Mouse (Mus musculus): ENCODE data around the gene Cd37.
"Not testable (repeated sequence)": the region's sequence is repeated elsewhere in the genome, so short reads cannot be mapped to it uniquely, and the experiment has no call there.

The Cd37 gene

DNA sequence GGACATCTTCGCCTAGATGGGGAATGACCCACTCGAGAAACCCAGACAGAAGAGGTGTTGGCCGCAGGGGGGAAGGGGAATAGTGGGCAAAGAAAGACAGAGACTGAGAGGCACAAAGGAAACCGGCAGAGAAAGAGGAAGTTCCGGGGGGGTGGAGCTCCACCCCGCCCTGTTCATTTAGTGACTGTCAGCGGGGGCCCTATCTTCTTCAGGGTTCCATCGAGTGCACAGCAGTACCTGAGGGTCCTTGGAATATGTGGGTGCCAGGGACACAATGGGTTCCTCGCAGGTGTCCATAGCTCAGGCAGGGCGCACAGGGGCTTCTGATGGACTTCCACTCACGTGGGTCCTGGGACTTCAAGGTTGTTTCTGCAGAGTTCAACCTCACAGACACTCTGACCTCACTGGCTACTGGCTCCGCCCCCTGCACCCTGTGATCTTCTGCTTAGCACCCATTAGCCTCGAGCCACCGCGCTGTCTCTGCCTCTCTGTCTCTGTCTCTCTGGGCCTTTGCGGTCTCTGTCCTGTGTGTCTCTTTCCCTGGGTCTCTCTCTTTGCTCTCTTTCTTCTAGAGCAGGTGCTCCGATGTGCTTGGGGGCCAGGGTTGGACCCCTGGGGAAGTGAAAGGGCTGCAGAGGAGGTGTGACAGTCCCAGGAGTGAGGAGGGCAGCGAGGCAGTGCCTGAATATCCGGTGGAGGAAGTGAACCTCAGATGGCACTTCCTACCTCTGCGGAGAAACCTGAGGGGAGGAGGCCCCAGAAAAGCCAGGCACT lies at the start of gene Cd37:
TSS of gene Cd37 (minus strand) at position 393 of the 774 bp plus-strand sequence.
- no peak for DNase-seq (ENCODE audit: low spot score)

GRCm38 (mm10) chr7:45286486-45286885 lies 47.6 kb upstream of the Cd37 start:
- no peak for DNase-seq (ENCODE audit: low spot score)

DNA sequence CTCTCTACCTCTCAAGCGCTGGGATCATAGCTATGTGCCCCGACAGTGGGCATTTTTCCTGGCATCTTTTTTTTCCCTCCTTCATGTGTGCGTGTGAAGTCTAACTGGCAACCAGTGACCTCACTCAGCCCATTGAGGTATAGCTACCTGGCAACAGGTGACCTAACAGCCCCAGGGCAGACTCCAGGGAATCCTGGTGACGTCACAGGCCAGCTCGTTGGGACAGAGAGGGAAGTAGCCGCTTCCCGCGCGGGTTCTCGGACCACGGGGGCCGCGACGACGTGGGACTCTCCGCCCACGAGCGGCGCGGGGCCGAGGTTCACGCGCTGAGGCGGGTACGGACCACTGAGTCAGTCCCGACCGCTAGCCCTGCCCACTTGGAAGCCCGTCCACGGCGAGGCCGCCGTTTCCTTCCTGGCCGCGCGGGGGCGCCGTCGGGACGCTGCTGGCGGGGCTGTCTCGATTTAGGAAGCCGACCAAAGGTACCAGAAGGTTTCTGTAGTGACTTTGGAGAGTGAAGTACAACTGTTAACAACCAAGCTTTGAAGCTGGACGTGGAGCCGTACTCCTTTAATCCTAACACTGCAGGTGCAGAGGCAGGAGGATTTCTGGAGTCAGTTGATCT lies 38.3 kb upstream of the Cd37 start, which contains the start of gene Slc6a21:
TSS of gene Slc6a21 (plus strand) at position 378 of the 625 bp plus-strand sequence.
- DNase-seq (ENCODE audit: low spot score), result no peak

- DNase-seq (ENCODE audit: low spot score), result no peak
Observed at GRCm38 (mm10) chr7:45273672-45274071, 34.8 kb upstream of the Cd37 start.

- DNase-seq (ENCODE audit: low spot score), result no peak
Observed at GRCm38 (mm10) chr7:45272786-45273412, 34.0 kb upstream of the Cd37 start.

DNA sequence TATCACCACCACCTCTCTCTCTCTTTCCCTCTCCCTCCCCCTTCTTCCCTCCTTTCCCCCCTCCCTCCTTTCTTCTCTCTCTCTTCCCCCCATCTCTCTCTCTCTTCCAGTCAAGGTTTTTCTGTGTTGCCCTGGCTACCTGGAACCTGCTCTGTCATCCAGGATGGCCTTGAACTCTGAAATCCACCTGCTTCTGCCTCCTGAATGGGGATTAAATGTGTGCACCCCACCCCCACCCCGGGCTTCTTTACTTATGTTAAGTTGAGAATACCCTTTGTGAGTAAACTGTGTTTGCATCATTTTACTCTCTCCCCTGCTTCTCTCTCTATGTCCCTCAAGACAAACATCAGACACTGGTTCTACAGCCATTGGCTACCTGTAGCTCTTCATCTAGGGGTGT lies 26.6 kb upstream of the Cd37 start:
- DNase-seq (ENCODE audit: low spot score), result no peak

DNA sequence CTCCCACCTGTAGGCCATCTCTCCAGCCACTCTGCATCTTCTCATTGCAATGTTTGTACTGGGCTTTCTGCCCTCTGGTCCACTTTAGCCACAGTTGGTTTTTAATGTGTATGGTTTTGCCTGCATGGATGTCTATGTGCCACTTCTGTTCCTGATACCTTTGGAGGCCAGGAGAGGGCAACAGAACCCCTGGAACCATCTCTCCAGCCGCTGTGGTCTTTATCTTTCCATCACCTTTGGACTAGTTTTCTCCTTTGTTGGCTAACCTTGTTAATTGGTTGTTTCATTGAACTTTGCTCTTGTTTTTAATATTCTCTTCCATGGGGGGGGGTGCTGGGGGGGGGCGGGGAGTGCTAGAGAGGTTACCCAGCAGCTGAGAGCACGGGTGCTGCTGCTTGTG lies 25.4 kb upstream of the Cd37 start:
- no peak for DNase-seq (ENCODE audit: low spot score)

DNA sequence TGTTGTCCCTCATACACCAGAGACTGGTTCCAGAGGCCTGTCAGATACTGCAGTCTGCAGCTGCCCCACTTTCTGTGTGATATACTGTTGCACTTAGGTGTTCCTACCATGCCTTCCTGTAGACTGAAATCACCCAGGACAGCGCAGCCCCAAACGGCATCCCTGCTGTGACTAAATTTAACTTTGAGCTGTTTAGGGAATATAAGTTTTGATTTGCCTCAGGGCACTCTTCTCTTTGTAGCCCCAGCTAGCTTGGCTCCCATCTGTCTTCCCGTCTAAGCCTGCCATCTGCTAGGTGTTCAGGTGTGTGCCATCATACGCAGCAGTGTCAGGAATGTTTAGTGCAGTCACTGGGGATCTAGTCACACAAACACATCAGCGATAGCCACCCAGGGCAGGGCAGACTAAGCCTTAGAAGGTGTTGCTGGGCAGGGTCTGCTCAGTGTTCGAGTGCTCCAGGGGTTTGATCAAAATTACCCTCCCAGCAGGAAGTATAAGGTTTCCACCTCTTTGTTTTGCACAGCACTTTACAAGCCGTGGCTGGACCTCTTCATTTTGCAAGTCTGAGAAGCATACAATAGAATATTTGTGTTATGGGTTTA lies 24.2 kb upstream of the Cd37 start:
- no peak for DNase-seq (ENCODE audit: low spot score)

- DNase-seq (ENCODE audit: low spot score), result no peak
Observed at GRCm38 (mm10) chr7:45262266-45262665, 23.4 kb upstream of the Cd37 start.

GRCm38 (mm10) chr7:45259281-45259680 lies 20.4 kb upstream of the Cd37 start:
- no peak for DNase-seq (ENCODE audit: low spot score)

DNA sequence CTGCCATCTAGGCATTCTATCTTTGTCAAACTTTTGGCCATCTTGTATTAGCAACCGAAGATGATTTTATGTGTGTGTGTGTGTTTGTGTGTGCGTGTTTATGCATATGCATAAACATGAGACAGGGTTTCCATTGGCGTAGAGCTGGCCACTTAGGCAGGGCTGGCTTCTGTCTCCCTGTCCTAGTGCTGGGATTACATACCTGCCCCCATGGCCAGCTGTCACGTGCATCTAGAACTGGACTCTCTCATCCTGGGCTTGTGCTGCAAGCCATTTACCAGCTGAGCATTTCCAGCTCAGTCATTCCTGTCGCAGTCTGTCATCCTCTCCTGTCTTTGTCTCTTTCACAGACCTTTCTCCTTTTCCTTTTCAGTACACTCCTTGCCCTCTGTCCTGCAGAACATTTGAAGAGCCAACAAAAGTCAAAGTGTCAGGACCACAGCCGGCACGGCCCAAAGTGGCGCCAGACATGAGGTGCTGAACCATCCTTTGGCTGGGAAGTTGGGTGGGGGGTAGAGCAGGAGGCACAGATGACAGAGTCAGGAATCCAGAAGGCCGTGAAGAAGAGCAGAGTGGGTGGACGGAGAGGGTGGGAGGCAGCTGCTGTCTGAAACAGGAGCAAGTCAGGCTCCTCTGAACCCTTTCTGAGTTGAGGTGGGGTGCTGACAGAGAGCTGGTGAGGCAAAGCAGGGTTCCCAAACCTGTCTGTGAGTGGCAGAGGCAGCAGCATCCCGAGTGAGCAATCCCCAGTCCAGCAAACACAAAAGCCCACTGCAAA lies 18.3 kb upstream of the Cd37 start:
- DNase-seq (ENCODE audit: low spot score), result no peak

DNA sequence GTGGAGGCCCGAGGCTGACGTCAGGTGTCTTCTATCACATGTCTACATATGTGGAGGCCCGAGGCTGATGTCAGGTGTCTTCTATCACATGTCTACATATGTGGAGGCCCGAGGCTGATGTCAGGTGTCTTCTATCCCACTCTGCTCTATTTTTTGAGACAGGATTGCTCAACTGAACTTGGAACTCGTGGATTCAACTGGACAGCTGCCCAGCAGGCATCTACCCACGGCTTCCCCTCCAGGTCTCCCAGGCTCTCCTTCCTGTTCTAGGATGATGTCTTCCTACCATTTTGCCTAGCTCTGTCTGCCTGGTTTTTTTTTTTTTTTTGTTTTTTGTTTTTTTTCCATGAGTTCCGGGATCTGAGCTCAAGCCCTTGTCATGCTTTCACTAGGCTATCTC lies 16.9 kb upstream of the Cd37 start:
- not testable (repeated sequence) for DNase-seq (ENCODE audit: low spot score)

- DNase-seq (ENCODE audit: low spot score), result no peak
Observed at GRCm38 (mm10) chr7:45253806-45254205, 14.9 kb upstream of the Cd37 start.

DNA sequence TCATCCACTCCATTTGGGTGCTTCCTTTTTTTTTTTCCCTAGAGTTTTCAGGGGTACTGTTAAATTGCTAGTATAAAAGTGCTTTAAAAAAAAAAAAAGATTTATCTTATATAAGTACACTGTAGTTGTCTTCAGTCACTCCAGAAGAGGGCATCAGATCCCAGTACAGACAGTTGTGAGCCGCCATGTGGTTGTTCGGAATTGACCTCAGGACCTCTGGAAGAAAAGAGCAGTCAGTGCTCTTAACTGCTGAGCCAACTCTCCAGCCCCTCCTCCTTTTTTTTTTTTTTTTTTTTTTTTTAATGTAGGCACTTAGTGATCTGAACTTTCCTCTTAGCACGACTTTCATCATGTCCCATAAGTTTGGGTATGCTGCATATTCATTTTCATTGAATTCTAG lies 8.8 kb upstream of the Cd37 start:
- DNase-seq (ENCODE audit: low spot score), result no peak

- no peak for DNase-seq (ENCODE audit: low spot score)
Observed at GRCm38 (mm10) chr7:45241389-45241749, 2.5 kb upstream of the Cd37 start.

- peak; percentile 62 for DNase-seq (ENCODE audit: low spot score)
Observed at GRCm38 (mm10) chr7:45240633-45241388, 1.9 kb upstream of the Cd37 start, which contains the start of gene Slc6a16. Gene Slc6a16 (plus strand): TSS chr7:45241085.

GRCm38 (mm10) chr7:45240109-45240508 lies 1.2 kb upstream of the Cd37 start:
- DNase-seq (ENCODE audit: low spot score), result no peak

GRCm38 (mm10) chr7:45237747-45238699 lies 892 bp downstream of the Cd37 start:
- no peak for DNase-seq (ENCODE audit: low spot score)

DNA sequence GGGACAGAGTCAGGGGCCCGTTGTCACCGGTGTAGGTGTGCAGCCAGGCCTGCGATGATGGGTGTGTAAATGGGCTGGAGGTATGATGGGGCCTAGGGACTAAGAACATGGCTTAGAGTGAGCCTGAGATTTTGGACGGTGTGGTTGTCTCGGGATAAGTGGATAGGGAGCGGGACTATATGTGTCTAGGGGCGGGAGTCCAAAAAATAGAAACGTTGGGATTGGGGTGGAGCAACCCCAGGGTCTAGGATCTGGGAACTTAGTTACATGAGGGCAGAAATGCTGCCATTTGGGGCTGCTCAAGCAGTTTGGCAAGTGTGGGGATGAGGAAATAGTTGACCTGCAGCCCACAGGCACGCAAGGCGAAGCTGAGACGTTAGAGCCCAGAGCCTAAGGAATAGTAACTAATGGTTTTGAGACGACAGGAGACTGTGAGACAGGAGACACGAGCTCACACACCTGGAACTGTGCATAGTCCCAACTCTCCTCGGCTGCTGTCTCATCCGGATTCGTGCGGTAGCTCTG lies 3.2 kb downstream of the Cd37 start:
- DNase-seq (ENCODE audit: low spot score), result no peak
